Mouse (Mus musculus) brain, embryonic 14.5 days (tissue): ENCODE results near the gene Foxs1. TPM values are rescaled to one million over a fixed set of nuclear protein-coding genes. Genes with fewer than 3 reads are reported as not detected.

Source experiments
- DNase-seq: peaks from one replicate; pipeline ENCODE4 v3.0.0-alpha.2; 2011; ENCODE audit warnings: low read depth
- CTCF ChIP-seq: fragments of 200-500 bp; IDR thresholded peaks from 2 replicates; pipeline ENCODE4 v1.5.1; 2012; ENCODE audit warnings: inconsistent platforms, mild to moderate bottlenecking, moderate library complexity, borderline replicate concordance; ENCODE audit not compliant: insufficient read depth, insufficient read length; ENCODE audit errors: extremely low read depth
- POLR2A ChIP-seq: fragments of 200-500 bp; IDR thresholded peaks from 2 replicates; pipeline ENCODE4 v1.6.1; 2012; ENCODE audit warnings: mild to moderate bottlenecking, inconsistent platforms, borderline replicate concordance; ENCODE audit not compliant: poor library complexity, insufficient read depth, insufficient read length, severe bottlenecking; ENCODE audit errors: extremely low read depth
- polyA plus RNA-seq: library from polyadenylated mRNA; depleted of rRNA; stranded (reverse); fragments of >200 nt; gene quantifications from 2 replicates; pipeline ENCODE4 v1.2.3, GENCODE M21; 2012; rRNA removed

The Foxs1 gene
- polyA plus RNA-seq: 4.6 and 5.4 TPM in 2 replicates

DNA sequence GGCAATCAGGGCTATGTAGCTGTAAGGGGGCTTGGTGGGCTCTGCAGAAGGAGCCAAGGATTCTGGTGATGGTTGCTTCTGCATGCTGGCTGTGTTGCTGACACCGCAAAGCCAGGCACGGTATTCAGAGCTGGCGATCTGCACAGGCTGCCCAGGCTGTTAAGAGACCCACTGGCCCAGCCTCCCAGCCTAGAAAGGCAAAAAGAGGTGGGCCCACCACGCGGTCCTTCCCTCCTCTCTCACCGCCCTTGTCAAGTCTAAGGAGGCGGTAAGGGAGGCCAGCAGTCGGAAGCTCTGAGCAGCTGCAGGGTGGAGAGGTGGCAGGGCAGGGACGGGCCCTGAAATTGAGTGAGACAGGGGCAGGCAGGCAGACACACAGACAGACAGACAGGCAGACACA is at the start of gene Foxs1:
Foxs1 (minus strand) TSS at position 161 of the 400 bp plus-strand sequence.
- peak; percentile 30 for DNase-seq
- TF ChIP-seq POLR2A (no peak), CTCF (no peak)

DNA sequence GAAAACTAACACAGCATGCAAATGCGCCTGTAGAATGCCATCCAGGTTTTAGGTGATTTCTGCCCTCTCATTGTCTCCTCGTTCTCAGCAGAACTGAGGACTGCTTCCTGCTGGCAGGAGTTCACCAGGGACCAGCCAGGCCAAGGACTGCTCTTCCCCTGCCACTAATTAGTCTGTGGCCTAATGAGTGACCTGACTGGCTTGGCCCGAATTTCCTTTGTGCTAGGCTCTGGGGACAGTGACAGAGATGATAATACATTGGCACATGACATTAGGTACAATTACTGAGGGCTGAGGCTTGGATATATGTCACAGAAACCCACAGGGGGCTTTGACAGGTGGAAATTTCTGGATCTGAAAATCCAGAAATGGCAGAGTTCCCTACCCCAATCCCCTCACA is 44.0 kb upstream of the Foxs1 start:
- TF ChIP-seq CTCF (no peak), POLR2A (no peak)
- no peak for DNase-seq

DNA sequence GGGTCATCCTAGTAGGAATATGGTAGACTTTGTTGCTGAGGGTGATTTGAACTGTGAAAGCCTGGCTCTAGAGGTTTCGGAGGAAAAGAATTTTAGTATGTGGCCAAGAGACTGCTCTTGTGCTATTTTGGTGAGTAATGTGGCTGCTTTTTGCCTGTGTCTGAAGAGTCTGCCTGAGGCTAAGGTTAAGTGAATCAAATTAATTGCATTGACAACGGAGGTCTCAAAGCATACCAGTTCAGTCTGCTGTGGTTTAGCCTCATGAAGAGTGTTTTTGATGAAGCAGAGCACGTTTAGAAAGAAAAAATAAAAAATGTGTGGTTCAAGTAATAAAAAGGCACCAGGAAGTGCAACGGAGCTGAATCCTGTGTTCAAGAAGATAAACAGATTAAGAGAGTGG is 32.5 kb upstream of the Foxs1 start:
- DNase-seq: no peak
- TF ChIP-seq CTCF: no peak
- no peak for TF ChIP-seq POLR2A

DNA sequence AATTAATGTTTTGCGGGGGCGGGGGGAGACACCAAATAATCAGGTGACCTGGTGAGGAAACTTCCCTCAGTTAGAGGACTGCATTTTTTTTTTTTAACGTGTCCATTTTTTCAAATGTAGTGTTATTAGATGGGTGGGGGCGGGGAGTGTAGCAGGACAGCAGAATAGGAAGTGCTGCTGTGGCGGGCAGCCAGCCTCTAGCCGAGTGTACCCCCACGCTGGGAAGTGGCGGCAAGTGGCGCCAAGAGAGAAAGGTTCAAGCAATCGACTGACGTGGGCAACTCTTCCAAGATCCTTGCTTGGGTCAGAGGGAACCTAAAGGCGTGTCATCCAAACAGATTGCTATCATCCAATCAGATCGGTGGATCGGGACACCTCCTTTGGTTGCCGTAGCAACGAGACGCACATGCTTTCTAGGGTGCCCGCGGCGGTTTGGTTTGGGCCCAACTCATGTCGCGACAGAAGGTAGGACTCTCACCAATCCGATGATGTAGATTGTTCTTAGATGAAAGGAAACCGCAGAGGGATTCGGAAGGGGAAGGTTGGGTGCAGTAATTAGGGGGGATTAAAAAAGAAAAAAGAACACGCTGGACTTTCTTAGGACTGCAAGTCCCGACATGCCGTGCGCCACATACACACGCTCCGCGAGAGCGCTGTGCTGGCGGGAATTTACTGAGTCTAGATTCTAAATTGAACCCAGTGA is 29.2 kb upstream of the Foxs1 start, which contains the start of gene Ttll9:
Ttll9 (plus strand) TSS at position 395 of the 703 bp plus-strand sequence.
- TF ChIP-seq POLR2A (no peak), CTCF (no peak)
- DNase-seq: peak; percentile 95

DNA sequence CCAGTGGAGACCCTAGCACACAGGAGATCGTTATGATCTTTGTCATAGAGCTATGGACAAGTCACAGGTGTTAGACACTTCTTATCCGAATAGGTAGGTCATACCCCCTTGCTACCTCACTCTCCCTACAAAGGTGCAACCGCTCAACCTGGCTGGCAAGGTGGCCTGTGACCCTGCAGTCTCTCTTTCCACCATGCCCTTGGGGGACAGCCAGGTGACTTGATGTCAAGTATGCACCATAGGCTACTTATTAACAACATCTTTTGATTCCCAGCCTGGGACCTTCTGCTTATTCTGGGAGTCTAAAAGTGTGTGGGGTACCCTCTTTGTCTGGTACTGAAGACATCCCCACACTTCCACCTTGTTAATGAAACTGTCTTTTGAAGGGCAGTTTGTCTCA is 25.1 kb upstream of the Foxs1 start:
- TF ChIP-seq POLR2A (no peak), CTCF (no peak)
- no peak for DNase-seq

GRCm38 (mm10) chr2:152951850-152952720 is 19.1 kb upstream of the Foxs1 start:
- TF ChIP-seq CTCF (no peak), POLR2A (no peak)
- DNase-seq: peak; percentile 52

DNA sequence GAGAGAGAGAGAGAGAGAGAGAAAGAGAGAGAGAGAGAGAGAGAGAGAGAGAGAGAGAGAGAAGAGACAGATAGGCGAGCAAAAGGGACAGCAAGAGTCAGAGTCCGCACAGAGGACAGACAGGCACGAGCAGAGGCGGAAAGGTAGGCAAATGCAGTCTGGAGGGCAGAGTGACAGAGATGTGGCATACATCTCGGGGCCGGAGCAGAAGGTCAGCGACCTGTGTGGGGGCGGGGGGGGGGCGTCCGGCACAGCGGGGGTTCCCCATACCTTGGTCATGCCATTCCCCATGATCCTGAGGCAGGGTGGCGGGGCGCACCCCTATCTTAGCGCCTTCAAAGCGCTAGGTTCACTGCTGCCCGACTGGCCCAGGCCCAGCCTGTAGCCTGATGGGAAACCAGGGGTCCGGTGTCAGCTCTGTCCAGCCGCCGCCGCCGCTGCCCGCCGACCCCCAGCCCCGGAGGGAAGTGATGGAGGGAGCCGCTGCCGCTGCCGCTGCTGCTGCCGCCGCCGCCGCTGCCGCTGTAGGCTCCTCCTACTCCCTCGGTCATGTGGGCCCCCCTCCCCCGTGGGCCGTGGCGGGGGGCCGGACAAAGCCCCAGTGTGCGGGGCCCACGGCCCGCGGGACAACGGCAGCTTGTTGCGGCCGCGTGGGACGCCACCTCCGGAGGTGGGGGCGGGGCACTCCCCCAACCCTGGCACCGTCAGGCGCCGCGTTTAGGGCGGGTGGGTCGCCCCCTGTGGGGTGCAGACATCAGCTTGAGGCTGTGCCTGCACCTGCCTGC is 18.2 kb upstream of the Foxs1 start, which contains the start of gene Dusp15:
Dusp15 (minus strand) TSS at position 634 of the 785 bp plus-strand sequence.
- peak; percentile 82 for TF ChIP-seq POLR2A
- 0 out of 2 replicates have a peak, but pooled peaks have one; percentile 2 for TF ChIP-seq CTCF
- DNase-seq: peak; percentile 83

DNA sequence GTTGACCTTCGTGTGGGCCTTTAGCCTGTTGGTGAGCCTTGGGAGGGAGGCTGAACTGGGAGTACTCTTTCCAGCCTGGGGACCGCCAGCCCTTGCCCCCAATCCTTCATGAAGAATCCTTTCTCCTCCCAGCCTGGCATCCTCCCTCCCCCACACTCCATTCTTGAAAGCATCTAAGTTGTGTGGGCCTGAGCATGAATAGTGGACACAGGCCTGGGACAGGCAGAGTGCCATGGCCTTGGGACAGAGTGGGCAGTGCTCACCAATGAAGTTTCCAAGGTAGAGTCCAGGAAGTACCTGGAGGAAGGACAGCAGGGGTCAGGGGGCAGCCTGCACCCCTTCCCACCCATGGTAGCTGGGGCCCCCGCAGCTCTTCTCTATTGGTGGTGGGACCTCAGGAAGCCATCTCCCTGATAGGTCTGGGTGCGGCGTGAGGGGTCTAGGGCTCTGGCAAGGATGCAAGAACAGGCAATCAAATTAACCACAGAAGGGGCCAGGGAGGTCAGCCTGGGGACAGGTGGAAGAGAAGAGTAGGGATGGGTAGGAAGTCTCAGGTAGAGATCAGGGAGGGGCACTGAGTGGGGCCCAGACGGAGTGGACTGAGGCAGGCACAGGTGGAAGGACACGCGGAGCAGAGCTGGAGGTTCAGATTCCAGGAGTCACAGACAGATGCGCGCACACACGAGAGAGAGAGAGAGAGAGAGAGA is 17.5 kb upstream of the Foxs1 start:
- TF ChIP-seq POLR2A: no peak
- DNase-seq: no peak

DNA sequence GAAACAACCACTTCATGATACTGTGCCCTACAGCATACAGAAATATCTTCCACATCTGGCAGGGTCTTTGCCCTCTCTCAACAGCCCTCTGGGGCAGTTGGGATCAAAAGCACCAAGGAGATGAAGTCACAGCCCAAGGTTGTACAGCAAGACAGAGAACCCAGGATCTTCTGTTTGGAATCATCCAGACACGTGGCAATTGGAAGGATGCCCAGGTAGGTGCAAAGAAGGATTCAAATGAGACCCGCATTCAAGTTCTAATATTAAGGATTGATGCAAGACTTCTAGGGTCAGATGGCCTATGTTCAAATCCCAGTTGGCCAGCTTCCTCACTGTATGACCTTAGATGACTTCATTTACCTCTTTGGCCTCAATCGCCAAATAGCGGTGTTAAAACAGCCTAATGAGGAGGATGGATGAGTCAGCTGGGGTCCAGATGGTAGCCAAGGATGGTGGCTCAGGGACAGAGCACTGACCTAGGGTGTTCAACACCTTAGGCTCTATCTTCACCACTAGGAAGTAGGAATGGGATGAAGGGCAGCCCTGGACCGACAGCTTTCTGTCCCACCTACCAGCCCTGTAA is 15.5 kb upstream of the Foxs1 start:
- DNase-seq: no peak
- TF ChIP-seq CTCF: no peak
- TF ChIP-seq POLR2A: no peak

DNA sequence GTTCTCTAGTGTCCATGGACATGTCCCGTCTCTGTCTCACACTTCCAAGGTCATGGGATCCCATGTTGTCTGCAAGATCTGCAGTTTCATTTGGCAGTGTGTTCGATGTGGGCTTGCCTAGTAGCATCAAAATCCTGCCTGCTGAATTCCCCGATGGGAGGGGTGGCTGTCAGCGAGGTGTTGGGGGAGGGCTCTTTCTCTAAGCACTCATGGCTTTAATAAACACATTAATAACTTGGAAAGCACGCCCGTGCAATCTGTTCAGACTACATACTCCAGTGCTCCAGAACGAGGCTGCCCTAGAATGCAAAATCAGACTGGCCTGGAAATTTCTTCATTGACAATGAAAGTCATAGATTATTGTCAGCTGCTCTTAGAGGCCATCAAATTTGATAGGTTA is 14.1 kb upstream of the Foxs1 start:
- TF ChIP-seq CTCF (no peak), POLR2A (no peak)
- DNase-seq: peak; percentile 79

GRCm38 (mm10) chr2:152944013-152944412 is 11.0 kb upstream of the Foxs1 start:
- no peak for TF ChIP-seq CTCF
- no peak for TF ChIP-seq POLR2A

More at GRCm38 (mm10) chr2:152944013-152944412, 11.0 kb upstream of the Foxs1 start:
- no peak for DNase-seq
